Mouse (Mus musculus) cerebellum, adult 11-12 months (tissue): ENCODE measurements at regions not wholly inside any gene's neighbourhood (a gene's known extent, or its start where the extent isn't known, plus 50 kb on each side); places are given as distances from the start of the nearest gene placed in this dataset.
A peak's percentile ranks its signal among the peaks of the same experiment; 100 is the strongest.
"Not testable (repeated sequence)": the region's sequence is repeated elsewhere in the genome, so short reads cannot be mapped to it uniquely, and the experiment has no call there.

Experiments
- DNase-seq: peaks from one replicate; pipeline ENCODE4 v3.0.0; 2022

GRCm38 (mm10) chr17:69563165-69563564, 124.0 kb downstream of the Akain1 start:
- peak; percentile 58 for DNase-seq

- not testable (repeated sequence) for DNase-seq
Measured at GRCm38 (mm10) chr17:69571070-69571669, 132.0 kb downstream of the Akain1 start.

GRCm38 (mm10) chr17:69590553-69590952, 151.4 kb downstream of the Akain1 start:
- DNase-seq: no peak

- DNase-seq: no peak
Measured at GRCm38 (mm10) chr17:69597773-69598295, 158.7 kb downstream of the Akain1 start.

- no peak for DNase-seq
Measured at GRCm38 (mm10) chr17:69598461-69598860, 159.3 kb downstream of the Akain1 start.

- peak; percentile 4 for DNase-seq
Measured at GRCm38 (mm10) chr17:69603596-69603995, 164.5 kb downstream of the Akain1 start.

GRCm38 (mm10) chr17:69604698-69605097, 165.6 kb downstream of the Akain1 start:
- peak; percentile 42 for DNase-seq

- DNase-seq: no peak
Measured at GRCm38 (mm10) chr17:69605458-69605857, 166.3 kb downstream of the Akain1 start.

- no peak for DNase-seq
Measured at GRCm38 (mm10) chr17:69631411-69631810, 192.3 kb downstream of the Akain1 start.

- DNase-seq: not testable (repeated sequence)
Measured at GRCm38 (mm10) chr17:69650496-69650895, 211.4 kb downstream of the Akain1 start.

- no peak for DNase-seq
Measured at GRCm38 (mm10) chr17:69654586-69654985, 215.5 kb downstream of the Akain1 start.

GRCm38 (mm10) chr17:69672530-69672929, 233.4 kb downstream of the Akain1 start:
- DNase-seq: peak; percentile 96

- DNase-seq: no peak
Measured at GRCm38 (mm10) chr17:69683091-69683490, 244.0 kb downstream of the Akain1 start.

GRCm38 (mm10) chr17:69685625-69686257, 246.6 kb downstream of the Akain1 start:
- no peak for DNase-seq

GRCm38 (mm10) chr17:69686383-69686782, 247.3 kb downstream of the Akain1 start:
- no peak for DNase-seq

- peak; percentile 57 for DNase-seq
Measured at GRCm38 (mm10) chr17:69695341-69695740, 256.2 kb downstream of the Akain1 start.

GRCm38 (mm10) chr17:69727325-69727724, 241.5 kb upstream of the Dlgap1 start:
- no peak for DNase-seq

- DNase-seq: no peak
Measured at GRCm38 (mm10) chr17:69732981-69733380, 235.9 kb upstream of the Dlgap1 start.

- no peak for DNase-seq
Measured at GRCm38 (mm10) chr17:69736379-69737096, 232.3 kb upstream of the Dlgap1 start.

- no peak for DNase-seq
Measured at GRCm38 (mm10) chr17:69769002-69769421, 199.9 kb upstream of the Dlgap1 start.

- peak; percentile 42 for DNase-seq
Measured at GRCm38 (mm10) chr17:69770046-69770445, 198.8 kb upstream of the Dlgap1 start.

- no peak for DNase-seq
Measured at GRCm38 (mm10) chr17:69781201-69781600, 187.7 kb upstream of the Dlgap1 start.

GRCm38 (mm10) chr17:69786985-69787384, 181.9 kb upstream of the Dlgap1 start:
- no peak for DNase-seq

- DNase-seq: no peak
Measured at GRCm38 (mm10) chr17:69821473-69821872, 147.4 kb upstream of the Dlgap1 start.
